Mouse (Mus musculus) kidney, adult 2 months (tissue): Measurements from ENCODE around the gene Popdc3.

Experiments
- CTCF ChIP-seq: fragments of 200-500 bp; conservative IDR thresholded peaks from 2 replicates; pipeline ENCODE4 v1.5.1; 2011; ENCODE audit warnings: low read depth, mild to moderate bottlenecking, control low read depth, low read length, moderate library complexity, mixed read lengths; ENCODE audit not compliant: insufficient read depth, insufficient read length
- POLR2A ChIP-seq: fragments of 200-500 bp; IDR thresholded peaks from one replicate; pipeline ENCODE4 v1.6.1; 2011; ENCODE audit warnings: low read depth, low read length, control low read depth

GRCm38 (mm10) chr10:45311624-45312023 is 133.7 kb downstream of the Popdc3 start:
- TF ChIP-seq POLR2A (no peak), CTCF (no peak)
